Mouse (Mus musculus) kidney, adult 2 months (tissue): ENCODE measurements around the gene Mctp2.

Experiments used
- CTCF ChIP-seq: fragments of 200-500 bp; conservative IDR thresholded peaks from 2 replicates; pipeline ENCODE4 v1.5.1; 2011; ENCODE audit warnings: low read depth, mild to moderate bottlenecking, control low read depth, low read length, moderate library complexity, mixed read lengths; ENCODE audit not compliant: insufficient read depth, insufficient read length
- POLR2A ChIP-seq: fragments of 200-500 bp; IDR thresholded peaks from one replicate; pipeline ENCODE4 v1.6.1; 2011; ENCODE audit warnings: low read depth, low read length, control low read depth

DNA sequence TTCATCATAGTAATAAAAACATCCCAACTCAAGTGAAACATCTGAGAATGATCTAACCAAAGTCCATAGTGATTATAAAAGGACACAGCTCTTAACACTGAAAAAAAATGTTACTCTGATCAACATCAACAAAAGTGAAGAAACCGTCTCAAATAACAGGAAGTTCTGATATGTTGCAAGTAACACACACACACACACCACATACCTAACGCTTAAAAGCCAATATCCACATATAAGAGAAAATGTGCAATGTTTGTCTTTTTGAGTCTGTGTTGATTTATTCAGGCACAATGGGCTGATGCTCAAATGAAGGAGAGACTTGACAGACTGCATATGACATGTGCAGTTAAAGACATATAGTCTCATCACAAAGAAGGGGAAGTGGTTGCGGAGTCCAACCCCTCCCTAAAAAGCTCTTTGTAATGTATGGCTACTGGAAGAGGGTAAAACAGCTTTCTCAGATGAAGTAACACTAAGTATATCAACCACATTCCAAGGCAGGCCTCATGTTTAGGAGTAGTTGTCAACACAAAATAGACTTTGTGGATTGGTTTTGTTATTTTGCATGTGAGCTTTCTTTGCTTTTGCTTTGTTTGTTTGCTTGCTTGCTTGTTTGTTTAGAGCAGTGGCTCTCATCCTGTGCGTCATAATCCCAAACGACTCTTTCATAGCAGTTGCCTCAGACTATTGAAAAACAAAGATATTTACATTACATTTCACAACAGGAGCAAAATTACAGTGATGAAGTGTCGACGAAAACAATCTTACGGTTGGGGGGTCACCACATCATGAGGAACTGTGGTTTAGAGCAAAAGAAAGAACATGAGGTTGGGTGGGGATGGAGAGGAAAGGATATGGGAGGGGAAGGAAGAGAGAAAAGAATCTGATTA is 45.4 kb downstream of the Mctp2 start:
- TF ChIP-seq POLR2A (no peak), CTCF (no peak)
